Mouse (Mus musculus): ENCODE data around the gene Tmprss6.

Gene Tmprss6

GRCm38 (mm10) chr15:78422046-78422956 lies 46.1 kb downstream of the Tmprss6 start:
- CTCF ChIA-PET: interaction anchor here (0.6 kb wide), 1 partner anchor 98 kb away, joined by 3 read pairs; no protein-coding TSS in a partner anchor

- CTCF ChIA-PET: no interaction called here
Measured at GRCm38 (mm10) chr15:78420395-78420794, 48.0 kb downstream of the Tmprss6 start.

- CTCF ChIA-PET: no interaction called here
Measured at GRCm38 (mm10) chr15:78416937-78417336, 51.5 kb downstream of the Tmprss6 start.

GRCm38 (mm10) chr15:78414157-78414556 lies 54.3 kb downstream of the Tmprss6 start:
- CTCF ChIA-PET: no interaction called here

- CTCF ChIA-PET: no interaction called here
Measured at GRCm38 (mm10) chr15:78413719-78414117, 54.7 kb downstream of the Tmprss6 start.

- CTCF ChIA-PET: no interaction called here
Measured at GRCm38 (mm10) chr15:78413083-78413718, 55.2 kb downstream of the Tmprss6 start.

GRCm38 (mm10) chr15:78409570-78410052 lies 58.8 kb downstream of the Tmprss6 start:
- CTCF ChIA-PET: no interaction called here

- CTCF ChIA-PET: no interaction called here
Measured at GRCm38 (mm10) chr15:78406293-78406934, 62.0 kb downstream of the Tmprss6 start, which contains the start of gene Mpst. TSS of gene Mpst (plus strand) at chr15:78406416.

- CTCF ChIA-PET: no interaction called here
Measured at GRCm38 (mm10) chr15:78405517-78406211, 62.8 kb downstream of the Tmprss6 start, which contains the start of gene Tst. TSS of gene Tst (minus strand) at chr15:78405907.

GRCm38 (mm10) chr15:78405098-78405497 lies 63.3 kb downstream of the Tmprss6 start:
- CTCF ChIA-PET: no interaction called here

GRCm38 (mm10) chr15:78403896-78404295 lies 64.5 kb downstream of the Tmprss6 start:
- CTCF ChIA-PET: no interaction called here

- CTCF ChIA-PET: no interaction called here
Measured at GRCm38 (mm10) chr15:78403301-78403741, 65.1 kb downstream of the Tmprss6 start.

- CTCF ChIA-PET: interaction anchor here (0.6 kb wide), 1 partner anchor 10 kb away, joined by 3 read pairs; no protein-coding TSS in a partner anchor
Measured at GRCm38 (mm10) chr15:78402423-78402822, 66.0 kb downstream of the Tmprss6 start.

- CTCF ChIA-PET: interaction anchor here (0.6 kb wide), 1 partner anchor 9 kb away, joined by 3 read pairs; no protein-coding TSS in a partner anchor
Measured at GRCm38 (mm10) chr15:78401921-78402320, 66.5 kb downstream of the Tmprss6 start.

GRCm38 (mm10) chr15:78401345-78401744 lies 67.1 kb downstream of the Tmprss6 start:
- CTCF ChIA-PET: no interaction called here

- CTCF ChIA-PET: no interaction called here
Measured at GRCm38 (mm10) chr15:78395478-78395962, 72.9 kb downstream of the Tmprss6 start, which contains the start of gene Tex33. TSS of gene Tex33 (minus strand) at chr15:78395912.

- CTCF ChIA-PET: no interaction called here
Measured at GRCm38 (mm10) chr15:78390855-78391254, 77.6 kb downstream of the Tmprss6 start.
